Mouse (Mus musculus): ENCODE data around the gene Gm11007. TPM values are rescaled to one million over a fixed set of nuclear protein-coding genes. Genes with fewer than 3 reads are reported as not detected.
"Not testable (repeated sequence)": the region's sequence is repeated elsewhere in the genome, so short reads cannot be mapped to it uniquely, and the experiment has no call there.

Gene Gm11007
- polyA plus RNA-seq (2015; fragmentation: Nextera tagmentation; extraction: Ambion mirVana), result not detected in 2 replicates

GRCm38 (mm10) chr2:175643678-175644077 lies at the start of gene Gm11007:
Gm11007 (plus strand) TSS chr2:175643978.
- WGBS, result no CpG with 5 or more reads among the region's 2 CpGs
- H3K27ac ChIP-seq (ENCODE audit: low read length); H3K9ac ChIP-seq (ENCODE audit: low read length); ATAC-seq (replicated peaks; ENCODE audit: extremely low read depth, insufficient read depth, low FRiP score); H3K36me3 ChIP-seq (ENCODE audit: control insufficient read depth, insufficient read depth); H3K9me3 ChIP-seq (replicated peaks; ENCODE audit: control insufficient read depth, low read length); H3K4me1 ChIP-seq (ENCODE audit: control insufficient read depth, insufficient read depth, low read length); H3K4me3 ChIP-seq (ENCODE audit: low read length); H3K4me2 ChIP-seq (ENCODE audit: low read depth, low read length); H3K27me3 ChIP-seq (ENCODE audit: control insufficient read depth, insufficient read depth, low read length): not testable (repeated sequence)

Other genes with a start within 250 kb of the Gm11007 start
- gene Gm4724, start 208.2 kb upstream of the Gm11007 start, polyA plus RNA-seq (2015; fragmentation: Nextera tagmentation; extraction: Ambion mirVana), result 8.6 and 11.0 TPM in 2 replicates
- gene Zfp965, start 174.0 kb upstream of the Gm11007 start, polyA plus RNA-seq (2015; fragmentation: Nextera tagmentation; extraction: Ambion mirVana), result 6.8 and 13.5 TPM in 2 replicates
- gene Zfp969, start 59.7 kb downstream of the Gm11007 start, polyA plus RNA-seq (2015; fragmentation: Nextera tagmentation; extraction: Ambion mirVana), result 14.1 and 22.7 TPM in 2 replicates
- not detected in 2 replicates for gene Gm2007, start 97.6 kb downstream of the Gm11007 start, polyA plus RNA-seq (2015; fragmentation: Nextera tagmentation; extraction: Ambion mirVana)
- gene Gm14288, start 157.1 kb downstream of the Gm11007 start, polyA plus RNA-seq (2015; fragmentation: Nextera tagmentation; extraction: Ambion mirVana), result 4.1 and 4.9 TPM in 2 replicates
- gene Gm6710, start 225.2 kb downstream of the Gm11007 start, polyA plus RNA-seq (2015; fragmentation: Nextera tagmentation; extraction: Ambion mirVana), result 13.1 and 18.6 TPM in 2 replicates